Mouse (Mus musculus): ENCODE measurements at regions not wholly inside any gene's neighbourhood (a gene's known extent, or its start where the extent isn't known, plus 50 kb on each side); places are given as distances from the start of the nearest gene placed in this dataset.

GRCm38 (mm10) chrX:98375437-98375836 lies 226.9 kb downstream of the Ar start:
- DNase-seq (ENCODE audit: low spot score), result no peak

GRCm38 (mm10) chrX:98380247-98380905 lies 231.8 kb downstream of the Ar start:
- DNase-seq (ENCODE audit: low spot score), result no peak

GRCm38 (mm10) chrX:98384017-98384416 lies 235.4 kb downstream of the Ar start:
- DNase-seq (ENCODE audit: low spot score), result no peak

GRCm38 (mm10) chrX:98392376-98392775 lies 243.8 kb downstream of the Ar start:
- DNase-seq (ENCODE audit: low spot score), result no peak

GRCm38 (mm10) chrX:98409090-98409489 lies 260.5 kb downstream of the Ar start:
- peak; percentile 1 for DNase-seq (ENCODE audit: low spot score)

- DNase-seq (ENCODE audit: low spot score), result no peak
These were observed 270.9 kb downstream of the Ar start for GRCm38 (mm10) chrX:98419437-98419836.

- no peak for DNase-seq (ENCODE audit: low spot score)
These were observed 303.5 kb downstream of the Ar start for GRCm38 (mm10) chrX:98452026-98452425.

- no peak for DNase-seq (ENCODE audit: low spot score)
These were observed 328.1 kb downstream of the Ar start for GRCm38 (mm10) chrX:98476473-98477254.

Data from retina, embryonic 14.5 days (tissue).